ENCODE assay signal across 26 mouse cellular contexts in the genomic region with DNA sequence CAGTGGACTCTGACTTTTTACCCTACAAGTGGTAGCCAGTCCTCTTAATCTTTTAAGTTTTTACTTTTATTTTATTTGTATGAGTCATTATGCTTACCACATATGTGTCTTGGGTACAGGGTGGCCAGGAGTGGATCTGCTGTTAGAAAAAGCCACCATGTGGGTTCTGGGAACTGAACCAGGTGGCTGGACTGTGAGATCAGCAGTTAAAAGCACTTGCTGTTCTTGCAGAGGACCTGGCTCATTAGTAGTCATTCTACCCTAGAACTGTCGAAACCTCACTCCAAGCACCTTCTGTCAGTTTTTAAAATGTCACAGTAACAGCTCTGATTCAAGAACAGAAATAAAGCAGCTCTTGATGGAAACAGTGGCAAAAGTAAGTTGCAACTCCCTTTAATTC.
DNase-seq lines count a peak whose midpoint lies in the region; ATAC-seq and TF ChIP-seq lines count a peak whose summit lies in the region.
"Had no signal": no experiment of that assay in that cellular context is flagged by ENCODE, and none has a peak within 500 bp of the region (broad histone marks: within the 10 kb centered on the region; RNA-seq: fewer than 3 reads in every experiment).

No protein-coding gene starts in this region.

- 45% methylated on average over 1 of the region's 1 CpGs for WGBS in forebrain, postnatal 0 days
- 80% methylated on average over 1 of the region's 1 CpGs for WGBS in forebrain, embryonic 13.5 days
- 94% methylated on average over 1 of the region's 1 CpGs for WGBS in hindbrain, embryonic 14.5 days
- WGBS in intestine, embryonic 15.5 days, result 75% methylated on average over 1 of the region's 1 CpGs

- no peak overlapping the region for H3K9ac ChIP-seq in forebrain, postnatal 0 days
- no peak overlapping the region for H3K9ac ChIP-seq in forebrain, embryonic 13.5 days
- H3K9ac ChIP-seq in hindbrain, embryonic 14.5 days, result no peak overlapping the region
- no peak overlapping the region for H3K9ac ChIP-seq in intestine, embryonic 15.5 days
- H3K9ac ChIP-seq: embryonic facial prominence, embryonic 13.5 days; forebrain, embryonic 12.5 days; heart, embryonic 15.5 days; hindbrain, embryonic 15.5 days; limb, embryonic 13.5 days; liver, embryonic 12.5 days had no signal

- H3K9me3 ChIP-seq in forebrain, postnatal 0 days (ENCODE audit: low read length), result no peaks in the 10 kb centered on the region
- no peaks in the 10 kb centered on the region for H3K9me3 ChIP-seq in forebrain, embryonic 13.5 days (replicated peaks)
- H3K9me3 ChIP-seq in hindbrain, embryonic 14.5 days (ENCODE audit: control insufficient read depth, low read length), result no peaks in the 10 kb centered on the region
- H3K9me3 ChIP-seq in intestine, embryonic 15.5 days, result no peaks in the 10 kb centered on the region
- H3K9me3 ChIP-seq: embryonic facial prominence, embryonic 13.5 days; forebrain, embryonic 12.5 days; heart, embryonic 15.5 days; hindbrain, embryonic 15.5 days; limb, embryonic 13.5 days; liver, embryonic 12.5 days had no signal

- no peak overlapping the region for H3K27ac ChIP-seq in forebrain, postnatal 0 days (ENCODE audit: low read depth, low read length)
- no peak overlapping the region for H3K27ac ChIP-seq in forebrain, embryonic 13.5 days
- H3K27ac ChIP-seq in left cerebral cortex, adult 2 months, result no peak overlapping the region
- peak overlapping the region; percentile 77 for H3K27ac ChIP-seq in layer of hippocampus, adult 2 months
- no peak overlapping the region for H3K27ac ChIP-seq in hindbrain, embryonic 14.5 days
- no peak overlapping the region for H3K27ac ChIP-seq in intestine, embryonic 15.5 days
- H3K27ac ChIP-seq: embryonic facial prominence, embryonic 13.5 days; forebrain, embryonic 12.5 days; gastrocnemius, adult 2 months; heart, embryonic 15.5 days; hindbrain, embryonic 15.5 days; limb, embryonic 13.5 days; liver, embryonic 12.5 days had no signal

- no peaks in the 10 kb centered on the region for H3K4me1 ChIP-seq in forebrain, postnatal 0 days (ENCODE audit: insufficient read depth)
- no peaks in the 10 kb centered on the region for H3K4me1 ChIP-seq in forebrain, embryonic 13.5 days
- no peaks in the 10 kb centered on the region for H3K4me1 ChIP-seq in hindbrain, embryonic 14.5 days (replicated peaks; ENCODE audit: control insufficient read depth, insufficient read depth, low read length)
- no peaks in the 10 kb centered on the region for H3K4me1 ChIP-seq in intestine, embryonic 15.5 days (replicated peaks)
- H3K4me1 ChIP-seq: embryonic facial prominence, embryonic 13.5 days; forebrain, embryonic 12.5 days; heart, embryonic 15.5 days; hindbrain, embryonic 15.5 days; limb, embryonic 13.5 days; liver, embryonic 12.5 days had no signal

- H3K27me3 ChIP-seq in forebrain, postnatal 0 days (ENCODE audit: insufficient read depth, low read length), result no peaks in the 10 kb centered on the region
- no peaks in the 10 kb centered on the region for H3K27me3 ChIP-seq in forebrain, embryonic 13.5 days
- H3K27me3 ChIP-seq in hindbrain, embryonic 14.5 days (ENCODE audit: control insufficient read depth, insufficient read depth, low read length), result no peaks in the 10 kb centered on the region
- H3K27me3 ChIP-seq in intestine, embryonic 15.5 days (replicated peaks), result no peaks in the 10 kb centered on the region
- H3K27me3 ChIP-seq: embryonic facial prominence, embryonic 13.5 days; forebrain, embryonic 12.5 days; heart, embryonic 15.5 days; hindbrain, embryonic 15.5 days; limb, embryonic 13.5 days; liver, embryonic 12.5 days had no signal

- TF ChIP-seq CTCF in forebrain, postnatal 0 days (IDR thresholded peaks at IDR 0.05; ENCODE audit: low read depth), result no peak
- no peak for TF ChIP-seq CTCF in left cerebral cortex, adult 2 months (IDR thresholded peaks at IDR 0.05)
- no peak for TF ChIP-seq CTCF in layer of hippocampus, adult 2 months (conservative IDR thresholded peaks at IDR 0.05)

- peak; percentile 25; the same call in 1 of the 2 replicates for ATAC-seq in forebrain, postnatal 0 days
- ATAC-seq in forebrain, embryonic 13.5 days, result no peak; the same call in 1 of the 2 replicates
- ATAC-seq in hindbrain, embryonic 14.5 days (ENCODE audit: low FRiP score), result no peak
- no peak; the same call in 1 of the 2 replicates for ATAC-seq in intestine, embryonic 15.5 days
- ATAC-seq: liver, embryonic 12.5 days had no signal

- intact Hi-C loops in left cerebral cortex, postnatal 36 days (cut with DNase I), result no loop called here
- intact Hi-C loops in left cerebral cortex, adult 2 months (cut with DNase I), result no loop called here

- no peak overlapping the region for H3K4me2 ChIP-seq in forebrain, postnatal 0 days (ENCODE audit: low read depth)
- H3K4me2 ChIP-seq in forebrain, embryonic 13.5 days, result no peak overlapping the region
- H3K4me2 ChIP-seq in hindbrain, embryonic 14.5 days (replicated peaks), result no peak overlapping the region
- no peak overlapping the region for H3K4me2 ChIP-seq in intestine, embryonic 15.5 days (replicated peaks)
- H3K4me2 ChIP-seq: embryonic facial prominence, embryonic 13.5 days; forebrain, embryonic 12.5 days; heart, embryonic 15.5 days; hindbrain, embryonic 15.5 days; limb, embryonic 13.5 days; liver, embryonic 12.5 days; midbrain, embryonic 11.5 days had no signal

- no peaks in the 10 kb centered on the region for H3K36me3 ChIP-seq in forebrain, postnatal 0 days (ENCODE audit: insufficient read depth)
- H3K36me3 ChIP-seq in forebrain, embryonic 13.5 days (ENCODE audit: poor library complexity, severe bottlenecking), result no peaks in the 10 kb centered on the region
- H3K36me3 ChIP-seq in hindbrain, embryonic 14.5 days (replicated peaks; ENCODE audit: control insufficient read depth, insufficient read depth), result no peaks in the 10 kb centered on the region
- H3K36me3 ChIP-seq in intestine, embryonic 15.5 days, result no peaks in the 10 kb centered on the region
- H3K36me3 ChIP-seq: embryonic facial prominence, embryonic 13.5 days; forebrain, embryonic 12.5 days; heart, embryonic 15.5 days; hindbrain, embryonic 15.5 days; limb, embryonic 13.5 days; liver, embryonic 12.5 days had no signal

- no peak for DNase-seq in forebrain, postnatal 0 days
- DNase-seq in left cerebral cortex, postnatal 36 days (ENCODE audit: low spot score in 2 of 2), result peak; percentile 4 to 5
- DNase-seq in left cerebral cortex, adult 2 months (ENCODE audit: extremely low spot score in 1 of 2, low spot score in 2 of 2), result no peak
- DNase-seq in layer of hippocampus, adult 2 months (ENCODE audit: low spot score in 2 of 2), result peak; percentile 42 to 46
- peak; percentile 52 to 57 for DNase-seq in layer of hippocampus, postnatal 36 days
- no peak for DNase-seq in hindbrain, embryonic 14.5 days (ENCODE audit: low spot score)
- DNase-seq: adrenal gland, postnatal 25 days; cerebellum, adult 11 months; embryo, embryonic 11 days; gastrocnemius, adult 2 months; heart, postnatal 36 days; kidney, adult 8-10 months; kidney, postnatal 10 days; lung, adult 18-20 months; lung, postnatal 10 days; thymus, postnatal 14 days had no signal

- H3K4me3 ChIP-seq in forebrain, postnatal 0 days (ENCODE audit: low read depth, low read length), result no peak overlapping the region
- no peak overlapping the region for H3K4me3 ChIP-seq in forebrain, embryonic 13.5 days
- no peak overlapping the region for H3K4me3 ChIP-seq in left cerebral cortex, adult 2 months
- H3K4me3 ChIP-seq in layer of hippocampus, adult 2 months, result no peak overlapping the region
- no peak overlapping the region for H3K4me3 ChIP-seq in hindbrain, embryonic 14.5 days (replicated peaks; ENCODE audit: low read length)
- no peak overlapping the region for H3K4me3 ChIP-seq in intestine, embryonic 15.5 days (replicated peaks)
- H3K4me3 ChIP-seq: embryonic facial prominence, embryonic 13.5 days; erythroblast, embryonic 14.5 days; forebrain, embryonic 12.5 days; gastrocnemius, adult 2 months; heart, embryonic 15.5 days; hindbrain, embryonic 15.5 days; limb, embryonic 13.5 days; liver, embryonic 12.5 days had no signal

Comparison
In these comparisons a context has a peak if more than half of its experiments do, and no peak if none do; other contexts are left out.
1. DNase-seq: peak in left cerebral cortex, postnatal 36 days (2 of 2), layer of hippocampus, adult 2 months (2 of 2) and layer of hippocampus, postnatal 36 days (2 of 2); none in forebrain, postnatal 0 days (single experiment), left cerebral cortex, adult 2 months (0 of 2) and hindbrain, embryonic 14.5 days (single experiment).